Mouse (Mus musculus) lung, embryonic 14.5 days (tissue): ENCODE data around the gene Fam129b. TPM values are rescaled to one million over a fixed set of nuclear protein-coding genes. Genes with fewer than 3 reads are reported as not detected.

Experiments used
- ATAC-seq: fragments of 200-750 bp; cut with Nextera tagmentation; 2 replicates; pipeline ENCODE4 v1.8.0; 2017; ENCODE audit warnings: mild to moderate bottlenecking, moderate TSS enrichment, moderate library complexity; ENCODE audit not compliant: insufficient read depth
- DNase-seq: peaks from one replicate; pipeline ENCODE4 v3.0.0-alpha.2; 2015
- H3K27ac ChIP-seq: fragments of 300-500 bp; sonication (generic); 2 replicates; pipeline ENCODE4 v1.5.1; 2014; ENCODE audit warnings: low read depth, mild to moderate bottlenecking, moderate library complexity
- H3K27me3 ChIP-seq: fragments of 300-500 bp; sonication (generic); 2 replicates; pipeline ENCODE4 v1.6.1; 2014; ENCODE audit warnings: low read length, control low read depth; ENCODE audit not compliant: insufficient read depth
- H3K36me3 ChIP-seq: fragments of 300-500 bp; sonication (generic); 2 replicates; pipeline ENCODE4 v1.6.1; 2014; ENCODE audit warnings: control low read depth; ENCODE audit not compliant: insufficient read depth
- H3K4me1 ChIP-seq: fragments of 300-500 bp; sonication (generic); 2 replicates; pipeline ENCODE4 v1.6.1; 2014; ENCODE audit warnings: antibody characterized with exemption, control low read depth; ENCODE audit not compliant: insufficient read depth
- H3K4me2 ChIP-seq: fragments of 300-500 bp; sonication (generic); 2 replicates; pipeline ENCODE4 v1.6.1; 2014; ENCODE audit warnings: mild to moderate bottlenecking
- H3K4me3 ChIP-seq: fragments of 300-500 bp; sonication (generic); 2 replicates; pipeline ENCODE4 v1.5.1; 2014; ENCODE audit warnings: low read depth, low read length
- H3K9ac ChIP-seq: fragments of 300-500 bp; sonication (generic); 2 replicates; pipeline ENCODE4 v1.6.1; 2014
- H3K9me3 ChIP-seq: fragments of 300-500 bp; sonication (generic); 2 replicates; pipeline ENCODE4 v1.6.1; 2016; ENCODE audit warnings: low read depth, low read length, control low read depth
- CTCF ChIP-seq: IDR thresholded peaks from 2 replicates; pipeline ENCODE4 v1.5.1; 2016; ENCODE audit warnings: antibody characterized with exemption, low read depth
- WGBS: fragments of 180-500 bp; shearing (Covaris S2); extraction: QIAGEN DNeasy Blood & Tissue Kit; methylation state at CpG from one replicate; pipeline ENCODE4 v1.1.7; 2014; 5-methylcytosine and 5-hydroxymethylcytosine counted together
- polyA plus RNA-seq: library from polyadenylated mRNA; unstranded; fragments of >200 nt; fragmentation: Nextera tagmentation; extraction: Ambion mirVana; gene quantifications from 2 replicates; pipeline ENCODE4 v1.2.1, GENCODE M21; 2014

Fam129b gene
- polyA plus RNA-seq, 1 experiment from 2014 or later = 46.5 TPM

DNA sequence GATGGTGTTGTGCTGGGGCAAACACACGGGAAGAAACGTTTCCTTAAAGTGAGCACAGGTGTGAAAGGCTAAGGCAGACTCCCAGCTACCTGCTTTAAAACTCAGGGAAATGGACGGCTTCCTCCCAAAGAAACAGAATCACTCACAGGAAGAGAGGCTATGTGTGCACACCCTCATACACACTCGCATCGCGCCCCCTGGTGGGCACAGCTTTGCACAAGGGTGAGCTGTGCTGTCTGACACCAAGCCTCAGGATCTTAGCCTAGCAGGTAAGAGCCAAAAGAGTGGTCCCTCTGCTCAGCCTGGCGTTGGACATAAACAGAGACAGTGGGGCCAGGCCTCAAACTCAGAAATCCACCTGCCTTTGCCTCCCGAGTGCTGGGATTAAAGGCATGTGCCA is 21.7 kb upstream of the Fam129b start:
- TF ChIP-seq CTCF = peak; percentile 98
- Histone ChIP-seq H3K27me3 (peaks cover 9% of the 10 kb centered on the region; the same call in 1 of the 2 replicates), H3K4me2 (no peak overlapping the region), H3K4me3 (no peak overlapping the region), H3K4me1 (no peaks in the 10 kb centered on the region), H3K36me3 (no peaks in the 10 kb centered on the region), H3K9me3 (no peaks in the 10 kb centered on the region), H3K9ac (no peak overlapping the region), H3K27ac (no peak overlapping the region)
- ATAC-seq (peak; percentile 60; the same call in 1 of the 2 replicates), DNase-seq (peak; percentile 97)
- WGBS = 5% methylated on average over 8 of the region's 8 CpGs

DNA sequence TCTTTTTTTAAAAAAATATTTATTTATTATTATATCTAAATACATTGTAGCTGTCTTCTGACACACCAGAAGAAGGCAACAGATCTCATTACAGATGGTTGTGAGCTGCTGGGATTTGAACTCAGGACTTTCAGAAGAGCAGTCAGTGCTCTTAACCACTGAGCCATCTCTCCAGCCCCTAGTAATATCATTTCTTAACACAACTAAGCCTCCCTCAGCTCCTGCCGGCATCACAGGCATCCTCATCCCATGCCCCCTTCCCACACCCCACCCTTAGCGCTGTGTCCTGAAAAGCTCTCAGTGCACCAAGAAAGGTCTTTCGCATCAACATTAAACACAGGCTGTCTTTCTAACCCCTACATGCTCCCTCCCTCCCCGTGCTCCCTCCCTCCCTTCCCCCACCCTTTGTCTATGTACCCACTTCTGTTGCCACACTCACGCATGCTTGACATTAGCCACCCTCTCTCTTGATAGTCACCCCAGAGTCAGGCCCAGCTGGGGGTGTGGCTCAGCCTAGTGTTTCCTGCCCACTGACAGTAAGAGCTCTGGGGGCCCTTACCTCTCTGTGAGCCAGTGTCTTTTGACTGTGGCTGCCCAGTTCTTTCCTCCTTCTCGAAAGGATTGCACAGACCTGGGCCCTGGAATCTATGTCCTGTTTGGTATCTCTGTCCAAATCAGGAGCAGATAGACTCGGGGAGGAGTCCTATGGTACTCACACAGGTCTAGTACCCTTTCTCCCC is 20.7 kb upstream of the Fam129b start:
- peaks cover 9% of the 10 kb centered on the region; the same call in 1 of the 2 replicates for H3K27me3 ChIP-seq
- H3K4me1 ChIP-seq = no peaks in the 10 kb centered on the region
- H3K9ac ChIP-seq = no peak overlapping the region
- 52% methylated on average over 7 of the region's 7 CpGs for WGBS
- DNase-seq (no peak), ATAC-seq (no peak)
- no peaks in the 10 kb centered on the region for H3K9me3 ChIP-seq
- no peaks in the 10 kb centered on the region for H3K36me3 ChIP-seq
- H3K4me3 ChIP-seq = no peak overlapping the region
- no peak overlapping the region for H3K4me2 ChIP-seq
- H3K27ac ChIP-seq = no peak overlapping the region
- TF ChIP-seq CTCF = no peak

DNA sequence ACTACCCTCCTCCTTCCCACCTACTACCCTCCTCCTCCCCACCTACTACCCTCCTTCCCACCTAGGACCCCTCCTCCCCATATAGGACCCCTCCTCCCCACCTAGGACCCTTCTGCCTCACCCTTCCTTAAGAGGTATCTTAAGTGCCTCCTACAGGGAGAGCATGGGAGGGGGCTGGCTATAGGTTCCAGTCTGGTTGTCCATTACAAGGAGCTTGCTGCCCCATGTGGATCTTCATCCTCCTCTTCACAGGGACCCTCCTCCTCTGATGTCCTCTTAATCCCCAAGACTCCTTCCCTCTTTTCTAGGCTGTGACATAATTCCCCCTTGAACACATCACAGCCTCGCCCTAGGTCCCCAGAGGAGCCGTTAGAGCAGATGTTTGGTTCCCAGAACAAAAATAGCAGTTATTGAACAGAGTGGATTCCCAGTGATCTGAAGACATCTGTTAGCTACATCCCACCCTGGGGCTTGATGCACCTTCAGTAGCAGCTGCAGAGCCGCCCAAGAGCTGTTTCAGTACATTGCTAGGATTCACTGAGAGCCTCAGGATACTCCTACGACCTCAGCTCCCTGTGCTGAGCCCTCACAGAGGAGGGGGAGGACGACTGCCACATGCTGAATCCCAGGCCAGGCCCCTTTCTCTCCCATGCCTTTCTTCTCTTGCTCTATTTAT is 20.0 kb upstream of the Fam129b start:
- DNase-seq (no peak), ATAC-seq (no peak)
- no peak overlapping the region for H3K27ac ChIP-seq
- no peak for TF ChIP-seq CTCF
- H3K9me3 ChIP-seq = no peaks in the 10 kb centered on the region
- WGBS = 54% methylated on average over 5 of the region's 5 CpGs
- H3K27me3 ChIP-seq = peaks cover 9% of the 10 kb centered on the region; the same call in 1 of the 2 replicates
- H3K4me1 ChIP-seq = no peaks in the 10 kb centered on the region
- H3K36me3 ChIP-seq = no peaks in the 10 kb centered on the region
- no peak overlapping the region for H3K9ac ChIP-seq
- H3K4me3 ChIP-seq = no peak overlapping the region
- no peak overlapping the region for H3K4me2 ChIP-seq

DNA sequence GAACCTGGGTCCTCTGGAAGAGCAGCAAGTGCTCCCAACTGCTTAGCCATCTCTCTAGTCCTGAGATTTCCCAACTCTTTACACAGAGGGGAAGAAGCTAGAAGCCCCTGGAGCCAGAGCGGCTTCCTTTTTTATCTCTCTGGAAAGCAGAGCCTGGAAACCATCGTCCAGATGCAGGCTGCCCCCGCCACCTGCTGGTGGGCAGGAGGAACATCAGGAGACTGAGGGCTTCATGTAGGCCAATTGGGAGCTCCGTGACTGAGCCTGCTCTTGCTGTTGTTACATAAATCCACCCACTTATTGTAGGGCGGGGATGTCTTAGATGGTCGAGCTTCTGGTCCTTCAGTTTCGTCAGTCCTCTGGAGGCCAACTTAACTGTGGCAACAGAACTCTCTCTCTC is 18.3 kb upstream of the Fam129b start:
- Histone ChIP-seq H3K4me2 (no peak overlapping the region), H3K4me1 (no peaks in the 10 kb centered on the region), H3K36me3 (no peaks in the 10 kb centered on the region), H3K9me3 (no peaks in the 10 kb centered on the region), H3K27me3 (no peaks in the 10 kb centered on the region), H3K9ac (no peak overlapping the region), H3K27ac (no peak overlapping the region), H3K4me3 (no peak overlapping the region)
- ATAC-seq = peak; percentile 57; the same call in 1 of the 2 replicates
- peak; percentile 96 for DNase-seq
- peak; percentile 99 for TF ChIP-seq CTCF
- under 1% methylated on average over 7 of the region's 7 CpGs for WGBS

DNA sequence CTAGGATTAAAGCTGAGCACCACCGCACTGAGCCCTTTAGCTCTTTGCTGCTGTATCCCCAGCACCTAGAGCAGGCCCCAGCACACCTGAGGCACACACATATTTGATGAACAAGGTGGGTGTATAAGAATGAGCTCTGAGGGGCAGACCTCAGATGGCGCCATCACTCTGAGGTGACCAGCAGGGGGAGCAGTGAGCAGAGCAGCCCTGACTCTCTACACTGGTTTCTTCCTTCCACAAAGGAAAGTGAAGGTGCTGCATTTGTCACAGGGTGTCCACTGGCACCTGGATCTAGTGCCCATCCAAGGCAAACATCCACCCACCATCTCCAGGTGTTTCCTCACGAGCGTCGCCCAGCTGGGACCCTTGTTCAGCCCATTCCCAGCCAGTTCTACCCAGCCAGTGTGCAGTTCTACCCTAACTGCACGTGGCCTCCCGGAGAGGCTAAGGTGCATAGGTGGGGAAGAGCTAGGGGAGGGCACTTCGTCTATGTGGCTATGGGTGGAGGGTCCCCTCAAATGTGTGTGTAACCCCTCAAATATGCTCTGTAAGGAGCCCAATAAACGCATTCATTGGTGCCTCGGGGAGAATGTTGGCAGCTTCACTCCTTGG is 16.8 kb upstream of the Fam129b start:
- H3K9me3 ChIP-seq = no peaks in the 10 kb centered on the region
- WGBS = 42% methylated on average over 10 of the region's 10 CpGs
- H3K4me1 ChIP-seq = no peaks in the 10 kb centered on the region
- peak; percentile 94 for TF ChIP-seq CTCF
- H3K9ac ChIP-seq = no peak overlapping the region
- H3K4me3 ChIP-seq = no peak overlapping the region
- H3K27ac ChIP-seq = no peak overlapping the region
- DNase-seq (peak; percentile 79), ATAC-seq (peak; percentile 36; the same call in 1 of the 2 replicates)
- no peaks in the 10 kb centered on the region for H3K27me3 ChIP-seq
- no peaks in the 10 kb centered on the region for H3K36me3 ChIP-seq
- no peak overlapping the region for H3K4me2 ChIP-seq

DNA sequence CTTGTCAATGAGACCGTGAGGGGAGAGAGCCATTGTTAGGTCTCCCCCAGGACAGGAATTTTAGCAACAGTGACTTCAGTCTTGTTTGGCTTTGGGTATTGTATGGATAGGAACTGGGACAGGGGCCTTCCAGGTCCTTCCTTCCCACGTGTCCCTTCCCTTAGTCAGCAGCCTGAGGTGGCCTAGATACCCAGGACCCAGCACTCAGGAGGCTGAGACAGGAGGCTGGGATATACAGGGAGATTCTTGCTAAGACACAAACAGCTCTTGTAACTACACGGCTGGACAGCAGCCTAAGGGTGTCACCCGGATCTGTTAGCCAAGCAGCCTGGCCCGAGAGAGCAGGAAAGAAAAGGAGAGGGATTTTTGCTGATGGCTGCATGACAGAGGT is 16.3 kb upstream of the Fam129b start:
- no peaks in the 10 kb centered on the region for H3K36me3 ChIP-seq
- no peak overlapping the region; the same call in 1 of the 2 replicates for H3K9ac ChIP-seq
- no peaks in the 10 kb centered on the region for H3K4me1 ChIP-seq
- no peak for TF ChIP-seq CTCF
- no peak for ATAC-seq
- no peak overlapping the region for H3K4me2 ChIP-seq
- no peak overlapping the region for H3K4me3 ChIP-seq
- DNase-seq = no peak
- H3K27ac ChIP-seq = no peak overlapping the region
- H3K27me3 ChIP-seq = no peaks in the 10 kb centered on the region
- no peaks in the 10 kb centered on the region for H3K9me3 ChIP-seq
- 80% methylated on average over 5 of the region's 5 CpGs for WGBS

DNA sequence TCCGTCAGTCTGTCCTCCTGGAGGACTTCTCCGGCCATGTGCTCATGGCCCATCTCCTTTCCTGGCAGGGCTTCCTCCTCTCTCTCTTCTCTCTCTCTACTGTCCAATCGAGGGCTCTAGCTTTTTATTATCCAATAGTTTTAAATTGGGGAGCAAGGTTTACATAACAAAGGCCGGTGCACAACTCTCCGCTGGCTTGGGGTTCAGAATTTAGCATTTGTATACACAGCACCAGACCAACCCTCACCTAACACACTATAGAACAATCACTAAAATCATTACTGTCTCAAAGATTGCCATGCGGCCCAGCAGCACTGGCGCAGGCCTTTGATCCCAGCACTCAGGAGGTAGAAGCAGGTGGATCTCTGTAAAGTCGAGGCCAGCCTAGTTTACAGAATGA is 15.1 kb upstream of the Fam129b start:
- H3K4me3 ChIP-seq = no peak overlapping the region
- H3K27me3 ChIP-seq = no peaks in the 10 kb centered on the region
- no peak overlapping the region for H3K27ac ChIP-seq
- DNase-seq = no peak
- no peak for TF ChIP-seq CTCF
- WGBS = 85% methylated on average over 8 of the region's 8 CpGs
- no peak overlapping the region for H3K4me2 ChIP-seq
- no peaks in the 10 kb centered on the region for H3K36me3 ChIP-seq
- H3K4me1 ChIP-seq = no peaks in the 10 kb centered on the region
- no peak overlapping the region for H3K9ac ChIP-seq
- H3K9me3 ChIP-seq = no peaks in the 10 kb centered on the region
- no peak for ATAC-seq
